Mouse (Mus musculus) gastrocnemius, postnatal 14 days (tissue): ENCODE results near the gene Selenbp1. TPM values are rescaled to one million over a fixed set of nuclear protein-coding genes. Genes with fewer than 3 reads are reported as not detected.
"Not testable (repeated sequence)": the region's sequence is repeated elsewhere in the genome, so short reads cannot be mapped to it uniquely, and the experiment has no call there.

Experiments used
- DNase-seq: peaks from one replicate; pipeline ENCODE4 v3.0.0; 2021; ENCODE audit warnings: mixed read lengths
- intact Hi-C: fragments of 180-260 bp; cut with DNase I; formaldehyde crosslinking; loops from one replicate; pipeline ENCODE4 v1.15.1; 2025; ENCODE audit warnings: low total_unique reads
- long read RNA-seq, 2 experiments: library from polyadenylated mRNA; stranded (forward); transcript quantifications; one replicate each; pipeline ENCODE4 v2.0.0; 2021
- total RNA-seq, 2 experiments: library from RNA; stranded (reverse); gene quantifications; 2 replicates each; pipeline ENCODE4 v1.2.3; 2021

The Selenbp1 gene
- 1 to 10 TPM; 8.9 to 9.5 TPM for total RNA-seq
- long read RNA-seq, experiment 1, transcript Selenbp1-201 (12 exons, 1,712 nt) = major isoform, 14 of 17 reads
- long read RNA-seq, experiment 1, partial matches to known transcripts = 3 of 17 reads
- long read RNA-seq, experiment 1, other reads (novel, unspliced or antisense) = 0 of 17 reads
- long read RNA-seq, experiment 2, transcript Selenbp1-201 (12 exons, 1,712 nt) = major isoform, 28 of 34 reads
- long read RNA-seq, experiment 2, partial matches to known transcripts = 1 of 34 reads
- long read RNA-seq, experiment 2, other reads (novel, unspliced or antisense) = 5 of 34 reads

- intact Hi-C loops = no loop called here
Observed at GRCm38 (mm10) chr3:94932809-94933564, at the start of gene Selenbp1. Selenbp1 (plus strand) TSS chr3:94933056.

GRCm38 (mm10) chr3:94886316-94887224 lies 46.3 kb upstream of the Selenbp1 start, which contains the start of gene Psmb4:
Psmb4 (minus strand) TSS chr3:94886961.
- intact Hi-C loops = no loop called here

More at GRCm38 (mm10) chr3:94932809-94933564, at the start of gene Selenbp1:
- peak; percentile 74 for DNase-seq

GRCm38 (mm10) chr3:94888595-94888994 lies 44.3 kb upstream of the Selenbp1 start:
- DNase-seq = no peak
- intact Hi-C loops = no loop called here

More at GRCm38 (mm10) chr3:94886316-94887224, 46.3 kb upstream of the Selenbp1 start, which contains the start of gene Psmb4:
- DNase-seq = peak; percentile 84

- no peak for DNase-seq
- intact Hi-C loops = no loop called here
Observed at GRCm38 (mm10) chr3:94894076-94894475, 38.8 kb upstream of the Selenbp1 start.

- intact Hi-C loops = no loop called here
- DNase-seq = peak; percentile 50
Observed at GRCm38 (mm10) chr3:94902747-94903146, 30.1 kb upstream of the Selenbp1 start.

- DNase-seq, intact Hi-C loops: not testable (repeated sequence)
Observed at GRCm38 (mm10) chr3:94904759-94905158, 28.1 kb upstream of the Selenbp1 start.

GRCm38 (mm10) chr3:94906482-94906881 lies 26.4 kb upstream of the Selenbp1 start:
- no peak for DNase-seq
- intact Hi-C loops = no loop called here

GRCm38 (mm10) chr3:94911050-94911693 lies 21.7 kb upstream of the Selenbp1 start:
- DNase-seq = no peak
- intact Hi-C loops = no loop called here

- DNase-seq = no peak
- intact Hi-C loops = no loop called here
Observed at GRCm38 (mm10) chr3:94913801-94914200, 19.1 kb upstream of the Selenbp1 start.

- no peak for DNase-seq
- intact Hi-C loops = no loop called here
Observed at GRCm38 (mm10) chr3:94915903-94916741, 16.7 kb upstream of the Selenbp1 start.

GRCm38 (mm10) chr3:94917816-94918361 lies 15.0 kb upstream of the Selenbp1 start:
- DNase-seq = no peak
- intact Hi-C loops = no loop called here

- no peak for DNase-seq
- intact Hi-C loops = no loop called here
Observed at GRCm38 (mm10) chr3:94918845-94919244, 14.0 kb upstream of the Selenbp1 start.

GRCm38 (mm10) chr3:94921104-94921503 lies 11.8 kb upstream of the Selenbp1 start:
- no peak for DNase-seq
- intact Hi-C loops = no loop called here

GRCm38 (mm10) chr3:94922333-94922732 lies 10.5 kb upstream of the Selenbp1 start:
- intact Hi-C loops = no loop called here
- no peak for DNase-seq

GRCm38 (mm10) chr3:94924688-94925087 lies 8.2 kb upstream of the Selenbp1 start:
- intact Hi-C loops = no loop called here
- DNase-seq = no peak

GRCm38 (mm10) chr3:94926301-94926736 lies 6.5 kb upstream of the Selenbp1 start:
- intact Hi-C loops, DNase-seq: not testable (repeated sequence)

GRCm38 (mm10) chr3:94928979-94929378 lies 3.9 kb upstream of the Selenbp1 start:
- DNase-seq, intact Hi-C loops: not testable (repeated sequence)
